Mouse (Mus musculus): ENCODE data around the gene Sae1. TPM values are rescaled to one million over a fixed set of nuclear protein-coding genes. Genes with fewer than 3 reads are reported as not detected.

Sae1 gene
- total and polyA plus RNA-seq, 3 experiments: 23.4 to 36.1 (median 33.0) TPM

GRCm38 (mm10) chr7:16271139-16271538 is 116.5 kb downstream of the Sae1 start:
- Histone ChIP-seq H3K4me1 (ENCODE audit: control insufficient read depth, insufficient read depth, low read length) (peaks cover 5% of the 10 kb centered on the region), H3K36me3 (ENCODE audit: control insufficient read depth, insufficient read depth, low read length) (no peaks in the 10 kb centered on the region), H3K4me3 (no peak overlapping the region), H3K9ac (ENCODE audit: low read depth, low read length) (no peak overlapping the region), H3K79me2 (replicated peaks; ENCODE audit: control insufficient read depth, insufficient read depth, low read length) (no peaks in the 10 kb centered on the region), H3K27ac (no peak overlapping the region), H3K27me3 (ENCODE audit: control insufficient read depth, insufficient read depth, low read length) (no peaks in the 10 kb centered on the region)
- 27% methylated on average over 1 of the region's 1 CpGs for WGBS
- intact Hi-C loops (cut with DNase I): no loop called here
- no peak for DNase-seq
- TF ChIP-seq CTCF (IDR thresholded peaks at IDR 0.05) (no peak), EP300 (IDR thresholded peaks at IDR 0.05; ENCODE audit: insufficient read depth, low read depth, low read length) (no peak), POLR2A (IDR thresholded peaks at IDR 0.05; ENCODE audit: insufficient read depth, low read depth, low read length) (no peak)

Other genes starting within 250 kb of the Sae1 start
- gene Meis3, start 212.7 kb downstream of the Sae1 start, total RNA-seq (2021): 1 to 10 TPM; 4.3 to 4.6 TPM
- 7.4 and 8.7 TPM in 2 replicates for gene Meis3, start 212.7 kb downstream of the Sae1 start, polyA plus RNA-seq (2012; rRNA removed)
- 1 to 10 TPM; 6.1 to 8.9 TPM for gene Dhx34, start 165.8 kb downstream of the Sae1 start, total RNA-seq (2021)
- 13.2 and 15.8 TPM in 2 replicates for gene Dhx34, start 165.8 kb downstream of the Sae1 start, polyA plus RNA-seq (2012; rRNA removed)
- 1 to 10 TPM; 1.4 to 1.6 TPM for gene C5ar2, start 143.7 kb downstream of the Sae1 start, total RNA-seq (2021)
- 1.1 and 1.3 TPM in 2 replicates for gene C5ar2, start 143.7 kb downstream of the Sae1 start, polyA plus RNA-seq (2012; rRNA removed)
- 1 to 10 TPM; 7.9 to 8.1 TPM for gene C5ar1, start 128.3 kb downstream of the Sae1 start, total RNA-seq (2021)
- gene C5ar1, start 128.3 kb downstream of the Sae1 start, polyA plus RNA-seq (2012; rRNA removed): 10.0 TPM in 2 replicates
- 10 to 100 TPM; 15.4 to 17.4 TPM for gene Inafm1, start 114.2 kb downstream of the Sae1 start, total RNA-seq (2021)
- 12.8 and 16.3 TPM in 2 replicates for gene Inafm1, start 114.2 kb downstream of the Sae1 start, polyA plus RNA-seq (2012; rRNA removed)
- gene Ccdc9, start 101.0 kb downstream of the Sae1 start, total RNA-seq (2021): 10 to 100 TPM; 33.1 to 46.7 TPM
- gene Ccdc9, start 101.0 kb downstream of the Sae1 start, polyA plus RNA-seq (2012; rRNA removed): 21.8 and 22.1 TPM in 2 replicates
- gene Bbc3, start 79.4 kb downstream of the Sae1 start, total RNA-seq (2021): 1 to 10 TPM; 2.1 to 3.2 TPM
- gene Bbc3, start 79.4 kb downstream of the Sae1 start, polyA plus RNA-seq (2012; rRNA removed): 2.4 and 3.3 TPM in 2 replicates
- gene Zc3h4, start 13.1 kb upstream of the Sae1 start, total RNA-seq (2021): 10 to 100 TPM; 27.7 to 32.4 TPM
- 17.7 and 17.8 TPM in 2 replicates for gene Zc3h4, start 13.1 kb upstream of the Sae1 start, polyA plus RNA-seq (2012; rRNA removed)
- gene Tmem160, start 65.0 kb upstream of the Sae1 start, total RNA-seq (2021): 10 to 100 TPM; 82.9 to 88.2 TPM
- gene Tmem160, start 65.0 kb upstream of the Sae1 start, polyA plus RNA-seq (2012; rRNA removed): 109 and 140 TPM in 2 replicates
- not detected for gene Npas1, start 89.9 kb upstream of the Sae1 start, total RNA-seq (2021)
- gene Npas1, start 89.9 kb upstream of the Sae1 start, polyA plus RNA-seq (2012; rRNA removed): not detected in 2 replicates
- 10 to 100 TPM; 32.5 to 33.8 TPM for gene Arhgap35, start 227.2 kb upstream of the Sae1 start, total RNA-seq (2021)
- 15.6 and 22.9 TPM in 2 replicates for gene Arhgap35, start 227.2 kb upstream of the Sae1 start, polyA plus RNA-seq (2012; rRNA removed)